Mouse (Mus musculus): ENCODE data around the gene Klc3. TPM values are rescaled to one million over a fixed set of nuclear protein-coding genes. Genes with fewer than 3 reads are reported as not detected.

Gene Klc3
- polyA plus RNA-seq (2012; ENCODE audit: insufficient read depth, insufficient read length, missing spikeins): 0.95 TPM in 1 of 2 replicates, not detected in the other

- no peaks in the 10 kb centered on the region for H3K4me1 ChIP-seq (ENCODE audit: control insufficient read depth, insufficient read depth, low read length)
- H3K27ac ChIP-seq (ENCODE audit: insufficient read depth, low read depth, low read length): no peak within 1 kb of the TSS
- peak within 1 kb of the TSS; percentile 44 for H3K4me3 ChIP-seq (ENCODE audit: insufficient read depth, low read length)
- TF ChIP-seq POLR2A (IDR thresholded peaks at IDR 0.05; ENCODE audit: borderline replicate concordance, low read depth, low read length): no peak
- no peak for TF ChIP-seq CTCF (IDR thresholded peaks at IDR 0.05; ENCODE audit: low read depth, low read length)
Observed at GRCm38 (mm10) chr7:19403731-19404296, at the start of gene Klc3. TSS of gene Klc3 (minus strand) at chr7:19404104.

- H3K4me1 ChIP-seq (ENCODE audit: control insufficient read depth, insufficient read depth, low read length): no peaks in the 10 kb centered on the region
- H3K4me3 ChIP-seq (ENCODE audit: insufficient read depth, low read length): no peak overlapping the region
- H3K27ac ChIP-seq (ENCODE audit: insufficient read depth, low read depth, low read length): no peak overlapping the region
- TF ChIP-seq CTCF (IDR thresholded peaks at IDR 0.05; ENCODE audit: low read depth, low read length) (no peak), POLR2A (IDR thresholded peaks at IDR 0.05; ENCODE audit: borderline replicate concordance, low read depth, low read length) (no peak)
Observed at GRCm38 (mm10) chr7:19449165-19449564, 45.3 kb upstream of the Klc3 start.

- Histone ChIP-seq H3K4me3 (ENCODE audit: insufficient read depth, low read length) (no peak overlapping the region), H3K27ac (ENCODE audit: insufficient read depth, low read depth, low read length) (no peak overlapping the region), H3K4me1 (ENCODE audit: control insufficient read depth, insufficient read depth, low read length) (no peaks in the 10 kb centered on the region)
- TF ChIP-seq POLR2A (IDR thresholded peaks at IDR 0.05; ENCODE audit: borderline replicate concordance, low read depth, low read length) (no peak), CTCF (IDR thresholded peaks at IDR 0.05; ENCODE audit: low read depth, low read length) (no peak)
Observed at GRCm38 (mm10) chr7:19447689-19448088, 43.8 kb upstream of the Klc3 start.

GRCm38 (mm10) chr7:19444801-19445200, 40.9 kb upstream of the Klc3 start:
- no peaks in the 10 kb centered on the region for H3K4me1 ChIP-seq (ENCODE audit: control insufficient read depth, insufficient read depth, low read length)

GRCm38 (mm10) chr7:19443344-19443743, 39.4 kb upstream of the Klc3 start:
- no peak overlapping the region for H3K27ac ChIP-seq (ENCODE audit: insufficient read depth, low read depth, low read length)
- H3K4me1 ChIP-seq (ENCODE audit: control insufficient read depth, insufficient read depth, low read length): no peaks in the 10 kb centered on the region
- no peak overlapping the region for H3K4me3 ChIP-seq (ENCODE audit: insufficient read depth, low read length)
- TF ChIP-seq CTCF (IDR thresholded peaks at IDR 0.05; ENCODE audit: low read depth, low read length) (peak; percentile 17; the same call in 1 of the 2 replicates), POLR2A (IDR thresholded peaks at IDR 0.05; ENCODE audit: borderline replicate concordance, low read depth, low read length) (no peak)

More at GRCm38 (mm10) chr7:19444801-19445200, 40.9 kb upstream of the Klc3 start:
- TF ChIP-seq CTCF (IDR thresholded peaks at IDR 0.05; ENCODE audit: low read depth, low read length): no peak
- TF ChIP-seq POLR2A (IDR thresholded peaks at IDR 0.05; ENCODE audit: borderline replicate concordance, low read depth, low read length): no peak
- Histone ChIP-seq H3K4me3 (ENCODE audit: insufficient read depth, low read length) (no peak overlapping the region), H3K27ac (ENCODE audit: insufficient read depth, low read depth, low read length) (no peak overlapping the region)

GRCm38 (mm10) chr7:19441448-19442091, 37.7 kb upstream of the Klc3 start:
- no peaks in the 10 kb centered on the region for H3K4me1 ChIP-seq (ENCODE audit: control insufficient read depth, insufficient read depth, low read length)
- H3K27ac ChIP-seq (ENCODE audit: insufficient read depth, low read depth, low read length): no peak overlapping the region

GRCm38 (mm10) chr7:19437048-19437447, 33.1 kb upstream of the Klc3 start:
- H3K4me1 ChIP-seq (ENCODE audit: control insufficient read depth, insufficient read depth, low read length): no peaks in the 10 kb centered on the region
- H3K27ac ChIP-seq (ENCODE audit: insufficient read depth, low read depth, low read length): no peak overlapping the region
- no peak overlapping the region for H3K4me3 ChIP-seq (ENCODE audit: insufficient read depth, low read length)
- TF ChIP-seq POLR2A (IDR thresholded peaks at IDR 0.05; ENCODE audit: borderline replicate concordance, low read depth, low read length) (no peak), CTCF (IDR thresholded peaks at IDR 0.05; ENCODE audit: low read depth, low read length) (no peak)

More at GRCm38 (mm10) chr7:19441448-19442091, 37.7 kb upstream of the Klc3 start:
- TF ChIP-seq POLR2A (IDR thresholded peaks at IDR 0.05; ENCODE audit: borderline replicate concordance, low read depth, low read length) (no peak), CTCF (IDR thresholded peaks at IDR 0.05; ENCODE audit: low read depth, low read length) (no peak)
- H3K4me3 ChIP-seq (ENCODE audit: insufficient read depth, low read length): no peak overlapping the region

- Histone ChIP-seq H3K4me3 (ENCODE audit: insufficient read depth, low read length) (no peak overlapping the region), H3K4me1 (ENCODE audit: control insufficient read depth, insufficient read depth, low read length) (no peaks in the 10 kb centered on the region), H3K27ac (ENCODE audit: insufficient read depth, low read depth, low read length) (no peak overlapping the region)
- no peak for TF ChIP-seq CTCF (IDR thresholded peaks at IDR 0.05; ENCODE audit: low read depth, low read length)
Observed at GRCm38 (mm10) chr7:19436276-19436675, 32.4 kb upstream of the Klc3 start.

GRCm38 (mm10) chr7:19432475-19432874, 28.6 kb upstream of the Klc3 start:
- no peaks in the 10 kb centered on the region for H3K4me1 ChIP-seq (ENCODE audit: control insufficient read depth, insufficient read depth, low read length)
- TF ChIP-seq CTCF (IDR thresholded peaks at IDR 0.05; ENCODE audit: low read depth, low read length) (no peak), POLR2A (IDR thresholded peaks at IDR 0.05; ENCODE audit: borderline replicate concordance, low read depth, low read length) (no peak)
- H3K4me3 ChIP-seq (ENCODE audit: insufficient read depth, low read length): no peak overlapping the region
- no peak overlapping the region for H3K27ac ChIP-seq (ENCODE audit: insufficient read depth, low read depth, low read length)

- Histone ChIP-seq H3K4me1 (ENCODE audit: control insufficient read depth, insufficient read depth, low read length) (no peaks in the 10 kb centered on the region), H3K4me3 (ENCODE audit: insufficient read depth, low read length) (no peak overlapping the region), H3K27ac (ENCODE audit: insufficient read depth, low read depth, low read length) (no peak overlapping the region)
- no peak for TF ChIP-seq POLR2A (IDR thresholded peaks at IDR 0.05; ENCODE audit: borderline replicate concordance, low read depth, low read length)
- TF ChIP-seq CTCF (IDR thresholded peaks at IDR 0.05; ENCODE audit: low read depth, low read length): no peak
Observed at GRCm38 (mm10) chr7:19430402-19430801, 26.5 kb upstream of the Klc3 start.
